Mouse (Mus musculus) left cerebral cortex, postnatal 10 days (tissue): ENCODE data around the gene Pi4ka. TPM values are rescaled to one million over a fixed set of nuclear protein-coding genes. Genes with fewer than 3 reads are reported as not detected.

Source experiments
- DNase-seq, 2 experiments: peaks; one replicate each; pipeline ENCODE4 v3.0.0; 2021 to 2022; ENCODE audit warnings: low spot score in 2 of 2, mixed read lengths in 1 of 2; ENCODE audit errors: extremely low spot score in 1 of 2
- intact Hi-C: fragments of 180-260 bp; cut with DNase I; formaldehyde crosslinking; loops from one replicate; pipeline ENCODE4 v1.15.1; 2025
- total RNA-seq, 2 experiments: library from RNA; stranded (reverse); gene quantifications; 2 replicates each; pipeline ENCODE4 v1.2.3; 2021

Pi4ka gene
- total RNA-seq, 2 experiments from 2014 or later = 198 to 199 TPM

GRCm38 (mm10) chr16:17283151-17283550, 123.0 kb downstream of the Pi4ka start:
- intact Hi-C loops = no loop called here
- no peak for DNase-seq

GRCm38 (mm10) chr16:17280471-17280870, 125.6 kb downstream of the Pi4ka start:
- no peak for DNase-seq
- intact Hi-C loops = no loop called here

- peak; percentile 58 to 76 for DNase-seq
- intact Hi-C loops = loop anchor here (5.0 to 10.0 kb wide), 2 partner anchors 145 to 183 kb away; partner anchors contain the start of gene Sdf2l1
Observed at GRCm38 (mm10) chr16:17277342-17278211, 128.5 kb downstream of the Pi4ka start.

GRCm38 (mm10) chr16:17276164-17277151, 129.7 kb downstream of the Pi4ka start:
- intact Hi-C loops = loop anchor here (5.0 to 10.0 kb wide), 2 partner anchors 144 to 182 kb away; partner anchors contain the start of gene Sdf2l1
- peak; percentile 88 to 94 for DNase-seq

GRCm38 (mm10) chr16:17275721-17276120, 130.4 kb downstream of the Pi4ka start, which contains the start of gene Tmem191c:
Gene Tmem191c (plus strand): TSS chr16:17276077.
- DNase-seq = no peak
- intact Hi-C loops = loop anchor here (5.0 to 10.0 kb wide), 2 partner anchors 143 to 181 kb away; partner anchors contain the start of gene Sdf2l1

GRCm38 (mm10) chr16:17271856-17272255, 134.3 kb downstream of the Pi4ka start:
- no peak for DNase-seq
- intact Hi-C loops = loop anchor here (2.0 to 10.0 kb wide), 2 partner anchors 63 to 177 kb away; partner anchors contain the start of gene Rimbp3

GRCm38 (mm10) chr16:17271124-17271523, 135.0 kb downstream of the Pi4ka start:
- DNase-seq = no peak
- intact Hi-C loops = loop anchor here (2.0 to 10.0 kb wide), 2 partner anchors 62 to 176 kb away; partner anchors contain the start of gene Rimbp3

GRCm38 (mm10) chr16:17269872-17270271, 136.2 kb downstream of the Pi4ka start:
- no peak for DNase-seq
- intact Hi-C loops = loop anchor here (2.0 to 10.0 kb wide), 2 partner anchors 61 to 175 kb away; partner anchors contain the start of gene Rimbp3

GRCm38 (mm10) chr16:17267937-17268336, 138.2 kb downstream of the Pi4ka start:
- intact Hi-C loops = no loop called here
- no peak for DNase-seq

- intact Hi-C loops = no loop called here
- no peak for DNase-seq
Observed at GRCm38 (mm10) chr16:17266113-17266512, 140.0 kb downstream of the Pi4ka start.

GRCm38 (mm10) chr16:17261341-17261740, 144.8 kb downstream of the Pi4ka start:
- intact Hi-C loops = no loop called here
- no peak for DNase-seq

GRCm38 (mm10) chr16:17258917-17259316, 147.2 kb downstream of the Pi4ka start:
- no peak for DNase-seq
- intact Hi-C loops = no loop called here

- DNase-seq = no peak
- intact Hi-C loops = no loop called here
Observed at GRCm38 (mm10) chr16:17257359-17257821, 148.7 kb downstream of the Pi4ka start.

GRCm38 (mm10) chr16:17255270-17255669, 150.8 kb downstream of the Pi4ka start:
- DNase-seq = no peak
- intact Hi-C loops = no loop called here

- DNase-seq = no peak
- intact Hi-C loops = no loop called here
Observed at GRCm38 (mm10) chr16:17254005-17254597, 152.0 kb downstream of the Pi4ka start.

- intact Hi-C loops = no loop called here
- no peak for DNase-seq
Observed at GRCm38 (mm10) chr16:17252841-17253240, 153.3 kb downstream of the Pi4ka start.

GRCm38 (mm10) chr16:17252086-17252726, 153.9 kb downstream of the Pi4ka start:
- intact Hi-C loops = no loop called here
- no peak for DNase-seq

GRCm38 (mm10) chr16:17251539-17251938, 154.6 kb downstream of the Pi4ka start:
- intact Hi-C loops = no loop called here
- DNase-seq = no peak
